Mouse (Mus musculus): Measurements from ENCODE around the gene E2f8.

GRCm38 (mm10) chr7:48888751-48889150 is 7.4 kb upstream of the E2f8 start:
- TF ChIP-seq CTCF (IDR thresholded peaks at IDR 0.05; ENCODE audit: control insufficient read depth, insufficient read depth, insufficient replicate concordance, low read depth, low read length) (no peak), POLR2A (IDR thresholded peaks at IDR 0.05; ENCODE audit: control insufficient read depth, low read depth, low read length) (no peak)

All from testis, adult 2 months (tissue).